Mouse (Mus musculus): ENCODE measurements around the gene Tapbpl.

Tapbpl gene

DNA sequence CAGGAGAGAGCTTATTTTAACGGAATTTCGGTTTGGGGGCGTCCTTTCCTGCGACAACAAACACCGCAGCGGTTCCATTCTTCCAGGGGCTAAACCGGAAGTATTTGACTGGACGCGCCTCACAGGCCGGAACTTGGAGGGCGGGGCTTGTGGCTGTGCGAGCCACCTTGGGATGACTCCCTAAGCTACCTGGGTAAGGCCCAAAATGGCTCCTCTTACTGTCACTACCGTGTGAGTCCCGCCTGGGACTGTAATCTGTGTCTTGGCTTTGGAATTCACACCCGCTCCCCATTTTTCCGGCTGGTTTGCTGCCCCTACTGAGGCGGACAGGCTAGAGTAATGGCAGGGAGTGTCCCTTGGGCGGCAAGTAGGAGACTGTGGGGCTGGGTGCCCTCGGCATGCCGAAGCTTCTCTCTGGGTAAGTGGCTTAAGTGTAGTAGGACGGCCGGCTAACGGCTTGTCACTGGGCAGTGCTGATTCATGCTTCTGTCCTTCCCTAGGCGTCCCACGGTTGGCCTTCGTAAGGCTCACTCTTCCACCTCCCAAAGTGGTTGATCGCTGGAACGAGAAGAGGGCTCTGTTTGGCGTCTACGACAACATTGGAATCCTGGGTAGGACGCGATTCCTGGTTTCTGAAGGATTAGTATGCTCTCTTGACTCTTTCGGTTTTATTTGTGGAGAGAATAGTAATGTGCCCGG lies 39.5 kb downstream of the Tapbpl start:
- CTCF ChIA-PET = interaction anchor here (0.7 to 1.6 kb wide), 20 partner anchors 11 to 490 kb away, joined by 3 to 6 read pairs (median 3); partner anchors contain the start of genes Grcc10 (in 1 of the 4) and Mlf2 (in 1 of the 4)
- POLR2A ChIA-PET = interaction anchor here (0.5 to 7.4 kb wide), 151 partner anchors 8 to 717 kb away, joined by 3 to 305 read pairs (median 4); partner anchors contain the start of genes Gapdh (in 3 of the 4), Grcc10 (in 3 of the 4), Vamp1 (in 3 of the 4) and Cdca3 (in 2 of the 4)

DNA sequence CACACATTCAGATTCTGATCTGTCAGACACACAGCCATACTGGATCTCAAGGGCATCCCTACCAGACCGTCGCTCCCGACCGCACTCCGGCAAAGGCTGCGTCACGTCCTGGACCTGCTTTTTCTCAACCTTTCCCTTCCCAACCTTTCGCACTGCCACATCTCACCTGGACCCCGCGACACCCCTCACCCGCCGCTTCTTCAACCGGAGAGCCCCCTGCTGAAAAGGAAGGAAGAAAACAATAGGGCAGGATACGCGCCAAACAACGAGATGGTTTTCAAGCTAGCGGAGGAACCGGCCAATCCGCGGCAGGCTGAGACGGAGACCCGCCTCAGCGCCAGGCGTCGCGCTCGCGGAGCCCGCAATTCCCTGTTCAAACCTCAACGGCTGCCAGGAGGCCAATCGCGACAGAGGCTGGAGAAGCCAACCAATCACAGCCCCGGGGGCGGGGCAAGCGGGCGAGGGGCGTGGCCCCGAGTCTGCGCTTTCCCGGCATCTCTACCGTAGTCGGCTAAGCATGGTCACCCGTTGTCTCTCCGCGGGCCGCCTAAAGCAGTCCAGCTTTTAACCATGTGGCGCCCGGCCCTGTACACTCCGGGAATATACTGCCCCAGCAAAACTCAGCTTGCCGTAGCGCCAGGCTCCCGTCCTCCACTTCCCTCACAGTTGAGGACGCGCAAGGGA lies 40.2 kb downstream of the Tapbpl start, which contains the start of the genes Ncapd2 and Mrpl51:
Ncapd2 (minus strand) TSS at position 370 of the 684 bp plus-strand sequence.
Mrpl51 (plus strand) TSS at position 470 of the 684 bp plus-strand sequence.
- ChIA-PET POLR2A (interaction anchor here (0.5 to 7.4 kb wide), 152 partner anchors 8 to 717 kb away, joined by 3 to 305 read pairs (median 4); partner anchors contain the start of genes Gapdh (in 3 of the 4), Grcc10 (in 3 of the 4), Vamp1 (in 3 of the 4) and Cdca3 (in 2 of the 4)), CTCF (interaction anchor here (0.7 to 1.6 kb wide), 20 partner anchors 11 to 489 kb away, joined by 3 to 6 read pairs (median 3); partner anchors contain the start of genes Grcc10 (in 1 of the 4) and Mlf2 (in 1 of the 4))

DNA sequence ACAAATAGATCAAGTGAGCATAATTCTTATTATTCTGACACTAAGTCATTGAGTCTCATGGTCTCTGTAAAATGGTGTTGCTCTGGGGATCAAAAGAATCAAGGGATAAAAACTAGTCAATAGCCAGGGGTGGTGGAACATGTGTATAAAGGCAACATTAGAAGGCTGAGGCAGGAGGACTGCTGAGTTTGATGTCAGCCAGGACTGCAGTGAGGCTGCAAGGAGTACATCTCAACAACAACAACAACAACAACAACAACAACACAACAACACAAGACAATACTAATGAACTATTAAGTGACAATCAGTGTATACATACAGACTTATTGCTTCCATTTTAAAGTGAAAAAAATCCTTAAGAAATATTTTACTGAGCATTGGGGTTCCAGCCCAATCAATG lies 40.8 kb downstream of the Tapbpl start:
- ChIA-PET CTCF (interaction anchor here in 2 of 4 experiments (1.0 to 1.6 kb wide), 8 partner anchors 10 to 449 kb away, joined by 3 to 6 read pairs (median 4); partner anchors contain the start of genes Grcc10 (in 1 of the 2) and Mlf2 (in 1 of the 2)), POLR2A (interaction anchor here (0.6 to 18.5 kb wide), 78 partner anchors 8 to 450 kb away, joined by 3 to 495 read pairs (median 7); partner anchors contain the start of genes Grcc10 (in 3 of the 4), Cdca3 (in 2 of the 4), Gapdh (in 2 of the 4) and Tapbpl (in 2 of the 4))

DNA sequence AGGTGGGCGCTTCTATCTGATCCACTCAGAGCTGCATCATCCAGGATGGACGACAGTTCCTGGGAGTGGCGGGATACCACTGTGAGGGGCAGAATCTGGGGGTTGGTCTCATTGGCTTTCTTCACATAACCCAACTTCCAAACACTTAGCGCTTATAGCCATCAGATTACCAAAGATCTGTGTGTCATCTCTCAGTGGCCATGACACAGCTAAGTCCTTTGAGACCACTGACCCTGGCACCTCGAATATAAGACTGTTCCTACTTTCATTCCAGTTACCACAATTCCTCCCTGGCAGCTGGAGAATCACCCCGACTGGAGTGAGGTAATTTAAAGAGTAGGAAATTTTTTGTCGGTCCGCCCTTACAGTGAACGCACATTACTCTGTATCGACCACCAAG lies 45.5 kb downstream of the Tapbpl start:
- ChIA-PET CTCF (no interaction called here), POLR2A (interaction anchor here in 3 of 4 experiments (0.7 to 18.5 kb wide), 13 partner anchors 10 to 73 kb away, joined by 3 to 495 read pairs (median 4); partner anchors contain the start of gene Gapdh (in 2 of the 3))

DNA sequence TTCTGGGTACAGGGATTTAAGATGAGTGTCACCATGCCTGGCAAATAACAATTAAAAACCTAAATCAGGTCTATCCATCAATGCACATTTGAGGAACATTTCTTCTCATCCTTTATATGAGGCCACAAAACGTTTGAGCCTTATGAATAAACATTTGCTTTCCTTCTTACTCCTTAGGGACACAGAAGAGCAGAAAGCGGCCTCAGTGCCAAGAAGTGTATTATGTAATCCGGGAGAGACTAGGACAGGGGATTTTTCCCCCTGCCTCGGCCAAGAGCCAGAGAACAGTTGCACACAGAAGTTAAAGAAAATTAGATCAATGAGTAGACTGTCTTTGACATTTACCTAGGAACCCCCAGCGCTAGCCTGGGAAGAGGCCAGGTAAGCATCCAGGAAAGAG lies 49.5 kb downstream of the Tapbpl start:
- ChIA-PET CTCF (interaction anchor here in 1 of 4 experiments (0.7 kb wide), 1 partner anchor 9 kb away, joined by 3 read pairs; no protein-coding TSS in a partner anchor), POLR2A (interaction anchor here in 3 of 4 experiments (0.6 to 18.5 kb wide), 15 partner anchors 8 to 301 kb away, joined by 3 to 495 read pairs (median 5); partner anchors contain the start of genes Gapdh (in 2 of the 3), Mrpl51 (in 2 of the 3) and Ncapd2 (in 2 of the 3))

DNA sequence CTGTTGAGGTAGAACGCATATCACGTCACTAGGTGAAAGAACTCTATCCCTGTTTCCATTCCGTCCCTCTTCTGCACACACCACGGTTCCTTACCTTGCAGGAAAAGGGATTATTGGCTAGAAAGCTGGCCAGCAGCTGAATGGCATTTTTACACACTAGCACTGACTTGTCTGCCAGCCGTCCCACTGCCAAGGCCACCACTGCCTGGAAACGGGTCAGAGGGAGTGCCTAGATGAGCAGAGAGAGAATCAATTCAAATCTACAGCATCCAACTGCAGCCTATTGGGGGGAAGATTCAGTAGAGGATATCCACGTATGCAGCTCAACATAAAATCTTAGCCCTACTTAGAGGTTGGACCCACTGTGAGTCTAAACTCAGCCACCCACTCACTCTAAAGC lies 52.1 kb downstream of the Tapbpl start:
- POLR2A ChIA-PET = interaction anchor here in 3 of 4 experiments (0.6 to 18.5 kb wide), 22 partner anchors 9 to 435 kb away, joined by 3 to 495 read pairs (median 6); partner anchors contain the start of genes Mrpl51 (in 2 of the 3), Ncapd2 (in 2 of the 3) and Gapdh (in 1 of the 3)
- CTCF ChIA-PET = no interaction called here

DNA sequence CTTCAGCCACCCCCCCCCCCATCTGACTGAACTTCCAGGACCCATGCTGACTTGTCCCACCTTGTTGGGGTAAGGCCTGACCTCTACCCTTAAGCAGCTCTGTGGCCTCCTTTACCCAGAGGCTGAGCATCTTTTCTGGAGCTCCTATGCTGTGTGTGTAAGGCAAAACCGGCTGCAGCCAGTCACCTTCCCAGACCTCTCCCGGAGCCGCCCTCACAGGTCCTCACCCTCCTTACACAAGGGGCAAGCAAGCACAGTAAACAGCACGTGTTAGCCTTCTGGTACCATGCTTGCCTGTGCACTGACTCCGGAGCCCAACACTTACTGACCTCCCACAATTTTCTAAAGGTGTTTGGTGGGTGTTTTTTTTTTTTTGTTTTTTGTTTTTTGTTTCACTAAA lies 56.2 kb downstream of the Tapbpl start:
- ChIA-PET POLR2A (interaction anchor here (0.6 to 18.5 kb wide), 52 partner anchors 8 to 512 kb away, joined by 3 to 495 read pairs (median 4); partner anchors contain the start of genes Gapdh (in 3 of the 4), Mrpl51 (in 3 of the 4), Ncapd2 (in 3 of the 4) and Grcc10 (in 2 of the 4)), CTCF (interaction anchor here (0.5 to 1.4 kb wide), 9 partner anchors 10 to 473 kb away, joined by 3 to 9 read pairs (median 4); partner anchors contain the start of gene Usp5 (in 1 of the 4))

All from embryonic stem cell, embryonic (primary cell).